Mouse (Mus musculus) T-cell, adult 2 months (primary cell): Measurements from ENCODE around the gene Hist1h2bj.
A peak's percentile ranks its signal among the peaks of the same experiment; 100 is the strongest.
"Not testable (repeated sequence)": the region's sequence is repeated elsewhere in the genome, so short reads cannot be mapped to it uniquely, and the experiment has no call there.

Experiments used
- DNase-seq: peaks from one replicate; pipeline ENCODE4 v3.0.0; 2022; ENCODE audit warnings: low spot score

The Hist1h2bj gene

DNA sequence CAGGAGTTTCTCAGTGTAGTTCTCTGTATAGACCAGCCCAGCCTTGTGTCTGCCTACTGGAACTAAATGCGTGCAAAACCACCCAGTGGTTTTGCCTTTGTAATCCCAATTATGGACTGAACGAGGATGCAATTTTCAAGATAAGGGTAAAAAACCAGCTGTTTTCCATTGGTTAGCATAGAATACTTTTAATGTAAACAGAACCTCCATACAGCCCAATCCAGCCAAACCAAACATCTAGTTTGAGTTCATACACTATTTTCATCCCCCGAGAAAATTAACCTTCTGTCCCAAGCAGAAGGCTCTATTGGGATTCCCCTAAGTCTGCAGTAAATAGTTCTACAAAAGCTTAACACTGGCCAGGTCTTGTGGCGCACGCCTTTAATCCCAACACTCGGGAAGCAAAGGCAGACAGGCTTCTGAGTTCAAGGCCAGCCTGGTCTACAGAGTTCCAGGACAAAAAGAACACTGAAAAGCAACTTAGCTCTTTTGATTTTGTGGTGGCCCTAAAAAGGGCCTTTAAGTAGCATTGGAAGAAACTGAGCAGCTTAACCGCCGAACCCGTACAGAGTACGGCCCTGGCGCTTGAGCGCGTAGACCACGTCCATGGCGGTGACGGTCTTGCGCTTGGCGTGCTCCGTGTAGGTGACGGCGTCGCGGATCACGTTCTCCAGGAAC lies 2.4 kb upstream of the Hist1h2bj start:
- DNase-seq, result no peak

DNA sequence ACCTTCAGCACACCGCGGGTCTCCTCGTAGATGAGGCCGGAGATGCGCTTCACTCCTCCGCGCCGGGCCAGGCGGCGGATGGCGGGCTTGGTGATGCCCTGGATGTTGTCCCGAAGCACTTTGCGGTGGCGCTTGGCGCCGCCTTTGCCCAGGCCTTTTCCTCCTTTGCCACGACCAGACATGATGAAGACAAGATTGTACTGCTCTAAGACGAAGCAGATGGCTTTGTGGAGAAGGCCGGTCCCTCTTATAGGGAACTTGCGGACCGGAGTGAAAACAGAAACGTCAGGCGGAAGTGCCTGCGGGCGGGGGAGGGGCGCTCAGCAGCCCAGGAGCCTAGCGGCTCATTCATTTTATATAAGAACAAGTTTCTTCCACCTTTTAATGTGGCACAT lies 1.9 kb upstream of the Hist1h2bj start, which contains the start of gene Hist1h4i:
Gene Hist1h4i (minus strand): TSS at position 221 of the 395 bp plus-strand sequence.
- peak; percentile 86 for DNase-seq

DNA sequence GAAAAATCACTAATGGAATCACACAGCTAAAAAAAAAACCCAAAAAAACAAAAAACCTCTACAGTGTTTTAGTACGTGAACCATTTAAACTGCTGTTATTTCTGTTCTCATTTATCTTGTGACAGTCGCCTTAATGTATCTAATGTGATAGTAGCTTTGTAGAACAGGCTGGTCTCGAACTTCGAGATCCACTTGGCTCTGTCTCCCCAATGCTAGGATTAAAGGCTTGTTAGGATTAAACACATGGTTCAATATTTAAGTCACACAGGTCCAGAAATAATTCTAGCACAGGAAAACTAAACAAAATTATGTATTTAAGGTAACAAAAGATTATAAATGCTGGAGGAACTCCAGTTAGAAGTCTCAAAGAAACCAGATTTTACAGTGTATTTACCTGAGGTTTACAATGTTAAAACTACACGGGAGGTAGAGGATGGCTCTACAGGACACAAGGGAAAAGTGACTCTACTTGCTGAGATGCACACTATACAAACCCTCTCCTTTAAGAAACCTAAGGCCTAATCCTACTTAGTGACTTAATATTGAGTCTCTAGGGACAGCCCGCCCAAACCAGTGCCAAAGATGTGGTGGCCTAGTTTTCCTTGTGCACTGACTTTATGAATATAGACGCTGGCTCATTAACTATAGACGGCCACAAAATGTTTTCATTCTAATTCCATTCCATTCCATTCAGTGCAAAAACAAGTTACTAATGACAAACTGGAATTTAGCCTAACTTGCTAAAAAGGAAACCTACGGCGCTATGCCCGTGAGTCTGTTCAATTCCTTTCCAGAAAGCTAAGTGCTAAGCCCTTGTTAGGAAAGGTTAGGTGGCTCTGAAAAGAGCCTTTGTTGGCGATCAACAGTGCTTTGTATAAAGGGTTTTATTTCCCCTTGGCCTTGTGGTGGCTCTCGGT lies 1.1 kb upstream of the Hist1h2bj start:
- DNase-seq, result no peak

DNA sequence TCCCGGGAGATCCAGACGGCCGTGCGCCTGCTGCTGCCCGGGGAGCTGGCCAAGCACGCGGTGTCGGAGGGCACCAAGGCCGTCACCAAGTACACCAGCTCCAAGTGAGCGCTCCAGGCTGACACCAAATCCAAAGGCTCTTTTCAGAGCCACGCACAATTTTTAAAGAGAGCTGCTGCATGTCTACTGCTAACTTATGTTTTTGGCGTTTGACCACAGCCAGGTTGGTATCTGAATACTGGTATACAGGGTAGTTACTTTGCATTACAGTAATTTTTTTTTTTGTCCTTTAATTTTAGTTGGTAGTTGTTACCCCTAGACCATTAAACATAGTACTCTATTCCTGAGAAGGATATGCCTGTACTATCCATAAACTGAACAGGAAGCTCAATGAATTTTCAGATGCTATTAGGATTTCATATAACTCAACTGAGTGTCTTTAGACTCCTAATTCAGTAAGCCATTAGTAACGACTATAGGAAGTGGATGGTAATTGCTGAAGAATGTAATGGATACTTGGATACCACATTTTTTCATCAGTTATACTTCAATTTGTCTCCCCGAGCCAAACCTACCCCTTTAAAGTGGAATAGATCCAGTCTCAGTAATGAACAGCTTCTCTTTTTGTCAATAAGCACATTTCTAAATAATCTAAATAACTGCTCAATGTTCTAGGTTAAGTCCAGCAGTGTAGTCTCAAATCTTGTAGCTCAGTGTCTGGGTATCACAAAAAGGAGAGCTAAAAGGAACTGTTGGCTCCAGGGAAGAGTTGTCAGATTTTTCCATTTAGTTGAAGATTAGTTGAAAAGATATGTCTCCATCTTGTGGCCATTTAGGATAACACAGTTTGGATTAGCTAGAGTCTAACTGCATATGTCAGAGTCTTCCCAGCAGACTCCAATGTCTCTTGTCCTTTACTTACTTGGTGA lies 753 bp downstream of the Hist1h2bj start:
- no peak for DNase-seq

DNA sequence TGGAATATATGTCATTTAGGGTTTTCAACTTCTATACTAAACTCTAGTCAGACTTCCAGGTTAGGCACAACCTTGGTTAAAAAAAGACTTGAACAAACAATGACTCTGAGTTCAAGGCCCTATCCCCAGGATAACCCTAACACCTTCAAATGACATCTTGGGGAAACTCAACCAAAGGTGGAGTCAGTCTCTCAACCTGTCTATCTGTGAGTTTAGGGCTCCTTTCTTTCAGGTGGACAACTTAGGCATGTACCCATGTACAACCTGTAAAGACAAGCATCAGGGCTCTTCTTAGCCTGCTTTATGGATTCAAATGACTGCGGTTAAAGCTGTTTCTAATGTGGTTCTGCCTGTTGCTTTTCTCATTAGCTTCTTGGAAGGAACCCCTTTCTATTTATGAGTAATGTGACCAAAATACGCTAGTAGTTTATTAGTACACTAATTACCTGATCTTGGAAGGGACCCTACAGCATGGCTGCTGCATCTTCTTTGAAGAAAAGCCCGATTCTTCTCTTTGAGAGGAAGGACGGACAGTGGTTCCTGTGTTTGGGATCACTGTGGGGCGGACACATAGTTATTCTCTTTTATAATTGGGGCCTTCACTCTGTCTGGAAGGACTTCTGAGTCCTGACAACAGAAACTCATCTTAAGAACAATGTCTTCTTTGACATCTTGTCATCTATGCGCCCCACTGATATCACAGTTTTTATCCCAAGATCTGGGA lies 1.6 kb downstream of the Hist1h2bj start:
- no peak for DNase-seq

DNA sequence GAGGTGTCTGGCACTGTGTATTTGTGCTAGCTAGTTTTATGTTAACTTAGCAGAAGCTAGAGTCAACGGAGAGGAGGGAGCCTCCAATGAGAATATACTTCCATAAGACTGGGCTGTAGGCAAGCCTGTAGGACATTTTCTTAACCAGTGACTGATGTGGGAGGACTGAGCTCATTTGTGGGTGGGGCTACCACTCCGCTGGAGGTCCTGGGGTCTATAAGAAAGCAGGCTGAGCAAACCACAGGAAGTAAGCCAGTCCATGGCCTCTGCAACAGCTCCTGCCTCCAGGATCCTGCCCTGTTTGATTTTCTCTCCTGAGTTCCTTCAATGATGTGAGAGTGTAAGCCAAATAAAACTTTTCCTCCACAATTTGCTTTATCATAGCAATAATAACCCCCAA lies 2.3 kb downstream of the Hist1h2bj start:
- DNase-seq, result no peak

DNA sequence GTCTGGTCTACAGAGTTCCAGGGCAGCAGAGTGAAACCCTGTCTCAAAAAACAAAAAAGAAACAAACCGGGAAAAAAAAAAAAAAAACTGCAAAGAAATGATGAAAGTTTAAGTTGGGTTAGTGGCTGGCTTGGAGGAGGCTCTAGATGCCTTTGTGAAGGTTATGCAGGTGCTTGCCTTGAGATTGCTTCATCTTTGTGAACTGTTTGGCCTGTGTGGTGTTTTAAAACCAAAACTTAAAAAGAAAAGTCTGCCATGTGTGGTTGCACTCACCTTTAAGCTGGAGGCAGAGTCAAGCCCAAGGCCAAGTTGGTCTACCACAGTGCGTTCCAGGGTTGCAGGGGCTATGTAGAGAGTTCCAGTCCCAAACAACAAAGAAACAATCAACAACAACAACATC lies 6.0 kb downstream of the Hist1h2bj start:
- no peak for DNase-seq

DNA sequence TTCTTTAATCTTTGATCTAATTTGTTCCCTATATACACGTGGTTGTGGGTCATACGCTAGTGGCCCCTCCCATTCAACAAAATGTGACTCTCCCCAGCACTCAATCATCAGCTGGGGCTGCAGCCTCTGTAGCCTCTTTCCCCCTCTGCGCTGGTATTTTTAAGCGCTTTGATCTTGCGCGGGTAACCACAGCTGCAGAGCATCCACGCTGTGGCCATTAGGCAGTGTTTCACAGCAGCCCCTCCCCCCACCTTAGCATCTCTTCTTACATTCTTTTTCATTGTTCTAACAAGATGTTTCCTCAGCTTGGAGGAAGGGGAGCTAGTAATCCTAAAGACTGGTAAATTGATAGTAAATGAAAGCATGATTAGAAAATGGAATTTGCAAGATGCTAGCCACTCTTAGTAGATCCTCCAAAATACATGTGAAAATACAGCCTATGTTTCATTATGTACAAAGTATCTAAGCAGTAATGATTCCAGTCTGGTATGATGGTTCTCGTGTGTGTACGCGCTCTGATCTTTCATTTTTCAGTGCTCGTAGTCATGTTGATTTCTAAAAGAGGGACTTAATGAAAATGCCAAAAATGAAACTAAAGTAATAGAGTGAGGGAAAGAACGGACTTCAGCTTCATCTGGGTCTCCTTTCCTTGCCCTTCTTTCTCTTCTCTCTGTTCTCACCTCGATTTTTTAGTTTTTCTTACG lies 6.9 kb downstream of the Hist1h2bj start:
- DNase-seq, result peak; percentile 69

DNA sequence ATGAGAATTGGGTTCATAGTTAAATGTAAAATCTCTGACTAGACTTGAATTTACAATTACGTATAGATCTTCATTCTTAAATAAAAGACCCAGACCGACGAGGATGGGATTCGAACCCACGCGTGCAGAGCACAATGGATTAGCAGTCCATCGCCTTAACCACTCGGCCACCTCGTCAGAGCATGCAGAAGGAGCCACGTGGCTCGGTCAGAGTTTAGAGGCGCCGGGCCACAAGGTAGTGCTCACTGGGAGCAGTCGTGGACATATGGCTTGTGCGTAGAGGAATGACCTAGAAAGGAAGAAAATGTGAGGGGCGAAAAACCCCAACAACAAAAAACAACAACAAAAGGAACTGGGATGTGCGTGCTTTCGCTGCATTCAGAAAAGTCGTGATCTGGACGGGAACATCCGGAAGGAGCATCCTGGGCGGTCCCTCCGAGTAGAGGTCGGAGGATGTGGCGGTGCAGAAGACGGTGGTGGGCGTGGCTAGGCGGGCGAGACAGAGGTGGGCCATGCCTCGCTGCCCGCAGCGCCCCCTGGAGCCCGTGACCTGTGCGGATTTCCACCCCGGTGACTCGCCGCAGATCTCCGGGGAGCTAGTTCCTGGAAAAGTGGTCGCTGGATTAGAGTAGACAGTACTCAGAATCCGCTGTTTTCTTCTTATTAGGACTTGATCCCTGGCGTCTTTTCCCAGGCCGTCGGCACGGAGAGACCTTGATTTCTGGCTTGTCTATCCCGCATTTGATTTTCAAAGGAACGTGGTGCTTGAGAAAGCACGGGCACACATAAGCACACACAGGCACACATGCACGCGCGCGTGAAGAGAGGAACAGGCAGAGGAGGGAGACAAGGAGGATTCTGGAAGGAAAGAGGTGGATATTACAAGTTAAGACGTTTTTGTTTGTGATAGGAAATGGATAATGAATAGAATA lies 7.8 kb downstream of the Hist1h2bj start:
- DNase-seq, result peak; percentile 86

DNA sequence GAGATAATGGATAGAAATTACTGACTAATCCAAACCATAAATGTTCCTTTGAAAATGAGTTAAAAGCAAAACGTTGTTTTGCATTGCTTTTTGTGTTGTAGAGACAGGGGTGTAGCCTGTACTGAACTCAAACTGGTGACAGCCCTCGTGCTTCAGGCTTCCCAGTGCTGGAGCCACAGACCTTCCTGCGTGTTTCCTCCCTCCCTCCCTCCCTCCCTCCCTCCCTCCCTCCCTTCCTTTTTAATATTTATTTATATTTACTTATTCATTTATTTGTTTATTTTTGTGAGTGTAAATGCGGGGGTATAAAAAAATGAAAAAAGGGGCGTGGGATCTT lies 8.5 kb downstream of the Hist1h2bj start:
- no peak for DNase-seq

DNA sequence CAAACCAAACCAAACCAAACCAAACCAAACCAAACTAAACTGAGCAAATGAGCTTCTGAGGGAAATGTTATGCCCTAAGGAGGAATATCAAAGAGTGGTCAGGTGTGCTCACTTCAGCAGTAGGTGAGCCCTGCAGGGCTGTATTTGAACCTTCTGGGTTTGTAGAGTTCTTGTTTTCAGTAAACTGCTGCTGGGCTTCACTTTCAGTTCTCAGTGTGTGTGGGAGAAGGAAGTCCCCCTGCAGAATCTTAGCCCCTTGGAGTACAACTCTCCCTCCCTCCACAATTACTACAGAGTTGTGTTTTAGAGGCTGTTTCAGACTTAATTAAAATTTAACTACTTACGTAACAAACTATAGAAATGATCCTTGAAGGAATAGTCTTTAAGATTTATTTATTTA lies 10.7 kb downstream of the Hist1h2bj start:
- DNase-seq, result no peak

DNA sequence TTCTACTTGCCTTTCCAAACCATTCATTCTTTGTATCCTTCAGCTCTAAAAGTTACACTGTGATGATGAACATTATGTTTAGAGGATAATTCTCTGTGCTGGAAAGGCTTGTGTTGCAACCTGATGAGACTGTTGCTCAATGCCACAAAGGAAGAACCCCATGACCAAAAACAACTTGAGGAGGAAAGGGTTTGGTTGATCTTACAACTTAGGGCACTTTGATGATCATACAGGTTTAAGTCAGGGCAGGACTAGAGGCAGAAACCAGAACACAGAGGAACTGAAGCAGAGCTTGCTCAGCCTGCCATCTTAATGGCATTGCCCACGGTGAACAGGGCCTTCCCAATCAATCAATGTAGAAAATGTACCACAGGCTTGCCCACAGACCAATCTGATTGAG lies 18.4 kb downstream of the Hist1h2bj start:
- DNase-seq, result no peak

DNA sequence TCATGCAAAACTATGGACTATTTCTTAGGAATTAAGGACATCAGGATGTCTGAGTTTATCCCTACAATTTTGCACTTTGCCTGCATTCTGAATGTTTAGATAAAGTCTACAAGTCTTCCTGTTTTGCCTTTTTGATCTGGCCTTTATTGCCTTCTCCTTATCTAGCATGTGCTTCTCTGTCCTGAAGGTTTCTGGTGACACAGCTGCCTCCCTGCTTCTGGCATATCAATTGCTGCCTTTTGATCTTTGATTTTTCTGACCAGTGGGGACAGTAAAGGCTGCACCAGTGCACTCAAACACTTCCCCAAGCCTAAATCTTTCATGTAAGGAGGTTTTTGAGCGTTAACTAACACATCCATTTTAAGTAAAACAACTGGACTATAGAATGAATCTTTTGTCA lies 20.5 kb downstream of the Hist1h2bj start:
- DNase-seq, result no peak

DNA sequence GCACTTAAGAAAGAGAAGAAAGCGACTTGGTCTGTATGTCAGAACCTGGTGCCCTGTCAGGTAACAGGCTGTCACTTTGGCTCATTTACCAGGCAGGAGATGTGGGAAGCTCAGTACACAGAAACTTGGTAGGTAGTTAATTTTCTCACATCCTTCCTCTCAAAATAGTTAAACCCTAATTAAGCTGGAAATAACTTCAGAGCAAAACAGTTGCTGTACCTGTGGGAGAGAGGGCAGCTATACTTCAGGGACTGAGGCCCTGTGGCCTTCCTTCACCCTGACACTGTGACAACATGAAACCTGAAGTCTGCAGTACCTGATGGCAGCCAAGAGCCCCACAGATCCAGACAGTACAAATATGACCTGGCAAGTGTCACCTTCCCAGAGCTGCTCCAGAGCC lies 41.1 kb downstream of the Hist1h2bj start, which contains the start of gene Vmn1r188:
Gene Vmn1r188 (plus strand): TSS at position 301 of the 400 bp plus-strand sequence.
- DNase-seq, result not testable (repeated sequence)
